Mouse (Mus musculus): ENCODE data around the gene Nkd1. TPM values are rescaled to one million over a fixed set of nuclear protein-coding genes. Genes with fewer than 3 reads are reported as not detected.

Nkd1 gene
- polyA plus RNA-seq, 1 experiment from 2014 or later: 45.8 TPM

Other genes with a start within 250 kb of the Nkd1 start
- gene Adcy7, start 249.0 kb upstream of the Nkd1 start, polyA plus RNA-seq (2015; fragmentation: Nextera tagmentation; extraction: Ambion mirVana): 7.0 and 8.3 TPM in 2 replicates
- 37.6 and 58.2 TPM in 2 replicates for gene Brd7, start 159.2 kb upstream of the Nkd1 start, polyA plus RNA-seq (2015; fragmentation: Nextera tagmentation; extraction: Ambion mirVana)
- gene Snx20, start 114.8 kb downstream of the Nkd1 start, polyA plus RNA-seq (2015; fragmentation: Nextera tagmentation; extraction: Ambion mirVana): 1.1 TPM in 2 replicates
- 0.17 and 0.20 TPM in 2 replicates for gene Nod2, start 126.0 kb downstream of the Nkd1 start, polyA plus RNA-seq (2015; fragmentation: Nextera tagmentation; extraction: Ambion mirVana)
- 13.6 and 15.1 TPM in 2 replicates for gene Cyld, start 175.7 kb downstream of the Nkd1 start, polyA plus RNA-seq (2015; fragmentation: Nextera tagmentation; extraction: Ambion mirVana)

Data from hindbrain, embryonic 16.5 days (tissue).